Mouse (Mus musculus) heart, postnatal 0 days (tissue): ENCODE measurements around the gene Il10ra. TPM values are rescaled to one million over a fixed set of nuclear protein-coding genes. Genes with fewer than 3 reads are reported as not detected.
A peak's percentile ranks its signal among the peaks of the same experiment; 100 is the strongest.

Source experiments
- ATAC-seq: fragments of 200-750 bp; cut with Nextera tagmentation; 2 replicates; pipeline ENCODE4 v1.8.0; 2017; ENCODE audit warnings: low read depth, moderate number of reproducible peaks, moderate library complexity; ENCODE audit not compliant: insufficient read depth
- DNase-seq: peaks from one replicate; pipeline ENCODE4 v3.0.0-alpha.2; 2016; ENCODE audit warnings: low spot score
- H3K27ac ChIP-seq: fragments of 300-500 bp; sonication (generic); 2 replicates; pipeline ENCODE4 v1.5.1; 2014; ENCODE audit warnings: low read depth, mild to moderate bottlenecking
- H3K27me3 ChIP-seq: fragments of 300-500 bp; sonication (generic); 2 replicates; pipeline ENCODE4 v1.6.1; 2014; ENCODE audit warnings: low read length, mixed read lengths; ENCODE audit not compliant: control insufficient read depth, insufficient read depth
- H3K36me3 ChIP-seq: fragments of 300-500 bp; sonication (generic); replicated peaks from 2 replicates; pipeline ENCODE4 v1.6.1; 2014; ENCODE audit warnings: low read length, mixed read lengths; ENCODE audit not compliant: control insufficient read depth, insufficient read depth
- H3K4me1 ChIP-seq: fragments of 300-500 bp; sonication (generic); 2 replicates; pipeline ENCODE4 v1.6.1; 2014; ENCODE audit warnings: antibody characterized with exemption; ENCODE audit not compliant: control insufficient read depth, insufficient read depth
- H3K4me2 ChIP-seq: fragments of 300-500 bp; sonication (generic); 2 replicates; pipeline ENCODE4 v1.6.1; 2014; ENCODE audit warnings: low read depth, mild to moderate bottlenecking, low read length, moderate library complexity
- H3K4me3 ChIP-seq: fragments of 300-500 bp; sonication (generic); 2 replicates; pipeline ENCODE4 v1.5.1; 2014; ENCODE audit warnings: low read depth, low read length
- H3K9ac ChIP-seq: fragments of 300-500 bp; sonication (generic); replicated peaks from 2 replicates; pipeline ENCODE4 v1.6.1; 2014; ENCODE audit warnings: low read depth, low read length, mixed read lengths
- H3K9me3 ChIP-seq: fragments of 300-500 bp; sonication (generic); replicated peaks from 2 replicates; pipeline ENCODE4 v1.6.1; 2016; ENCODE audit warnings: low read length; ENCODE audit not compliant: control insufficient read depth
- CTCF ChIP-seq: IDR thresholded peaks from 2 replicates; pipeline ENCODE4 v1.5.1; 2016; ENCODE audit warnings: antibody characterized with exemption, control low read depth, low read depth
- EP300 ChIP-seq: IDR thresholded peaks from 2 replicates; pipeline ENCODE4 v1.6.1; 2016; ENCODE audit warnings: antibody characterized with exemption, low read depth
- WGBS: fragments of 180-500 bp; shearing (Covaris S2); extraction: QIAGEN DNeasy Blood & Tissue Kit; methylation state at CpG from one replicate; pipeline ENCODE4 v1.1.7; 2014; 5-methylcytosine and 5-hydroxymethylcytosine counted together
- polyA plus RNA-seq: library from polyadenylated mRNA; unstranded; fragments of >200 nt; fragmentation: Nextera tagmentation; extraction: Ambion mirVana; gene quantifications from 2 replicates; pipeline ENCODE4 v1.2.1, GENCODE M21; 2015
- total RNA-seq: library from RNA; depleted of rRNA; stranded (reverse); fragments of >200 nt; gene quantifications from 2 replicates; pipeline ENCODE4 v1.2.3, GENCODE M21; 2014; ENCODE audit warnings: low replicate concordance

Il10ra gene
- total and polyA plus RNA-seq, 2 experiments from 2014 or later: 0.60 to 2.5 TPM

GRCm38 (mm10) chr9:45272213-45272612 is 3.3 kb upstream of the Il10ra start:
- 40% methylated on average over 5 of the region's 5 CpGs for WGBS
- Histone ChIP-seq H3K4me2 (no peak overlapping the region), H3K36me3 (no peaks in the 10 kb centered on the region), H3K9ac (no peak overlapping the region), H3K27ac (no peak overlapping the region), H3K4me3 (no peak overlapping the region), H3K4me1 (no peaks in the 10 kb centered on the region; the same call in 1 of the 2 replicates), H3K9me3 (no peaks in the 10 kb centered on the region), H3K27me3 (peaks cover 39% of the 10 kb centered on the region)
- DNase-seq: no peak
- ATAC-seq: no peak
- TF ChIP-seq CTCF (no peak), EP300 (no peak)

DNA sequence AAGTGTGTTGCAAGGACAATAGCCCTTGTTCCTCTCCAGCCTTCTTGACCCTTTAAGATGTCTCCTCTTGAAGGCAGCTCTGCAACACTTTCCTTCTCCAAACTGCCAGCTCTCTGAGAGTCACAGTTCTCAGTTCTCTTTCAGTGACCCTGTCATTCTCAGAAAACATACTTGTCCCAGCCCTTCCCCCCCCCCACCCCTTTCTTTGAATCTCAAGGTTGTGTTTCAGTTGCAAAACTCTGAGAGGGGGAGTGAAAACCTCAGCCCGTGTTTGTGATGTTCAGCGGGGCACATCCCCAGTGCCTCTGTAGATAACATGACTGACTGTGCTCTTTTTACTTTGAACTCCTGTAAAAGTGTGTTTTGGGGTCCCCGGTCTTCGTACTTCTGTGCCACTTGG is 870 bp downstream of the Il10ra start:
- TF ChIP-seq EP300: no peak
- no peak for TF ChIP-seq CTCF
- Histone ChIP-seq H3K4me1 (no peaks in the 10 kb centered on the region; the same call in 1 of the 2 replicates), H3K4me3 (peak overlapping the region; percentile 23; the same call in 1 of the 2 replicates), H3K27me3 (peaks cover 42% of the 10 kb centered on the region), H3K4me2 (peak overlapping the region; percentile 45; the same call in 1 of the 2 replicates), H3K9ac (no peak overlapping the region), H3K9me3 (no peaks in the 10 kb centered on the region), H3K36me3 (no peaks in the 10 kb centered on the region), H3K27ac (no peak overlapping the region)
- 62% methylated on average over 4 of the region's 4 CpGs for WGBS
- no peak for DNase-seq
- no peak for ATAC-seq

DNA sequence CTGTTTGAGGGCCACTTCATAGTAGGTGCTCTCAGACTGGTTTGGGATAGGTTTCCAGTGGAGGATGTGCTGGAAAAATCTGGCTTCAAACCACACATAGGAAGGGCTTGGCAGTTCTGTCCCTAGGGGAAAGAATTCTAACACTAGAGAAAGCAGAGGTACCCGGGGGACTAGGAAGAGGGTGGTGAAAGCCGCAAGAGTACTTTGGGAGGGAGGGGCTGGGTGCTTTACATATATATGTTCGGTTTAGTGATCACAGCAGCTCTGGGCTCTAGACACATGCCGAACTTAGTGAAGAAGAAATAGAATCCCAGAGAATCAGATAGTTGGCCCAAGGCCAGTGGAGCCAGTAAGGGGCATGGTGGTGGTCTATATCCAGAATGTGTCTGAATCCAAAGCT is 1.9 kb downstream of the Il10ra start:
- Histone ChIP-seq H3K9me3 (no peaks in the 10 kb centered on the region), H3K4me1 (no peaks in the 10 kb centered on the region; the same call in 1 of the 2 replicates), H3K9ac (no peak overlapping the region), H3K4me2 (no peak overlapping the region), H3K36me3 (no peaks in the 10 kb centered on the region), H3K27me3 (peaks cover 42% of the 10 kb centered on the region), H3K27ac (no peak overlapping the region), H3K4me3 (no peak overlapping the region)
- WGBS: 69% methylated on average over 4 of the region's 4 CpGs
- TF ChIP-seq CTCF: no peak
- no peak for TF ChIP-seq EP300
- DNase-seq: no peak
- no peak for ATAC-seq

DNA sequence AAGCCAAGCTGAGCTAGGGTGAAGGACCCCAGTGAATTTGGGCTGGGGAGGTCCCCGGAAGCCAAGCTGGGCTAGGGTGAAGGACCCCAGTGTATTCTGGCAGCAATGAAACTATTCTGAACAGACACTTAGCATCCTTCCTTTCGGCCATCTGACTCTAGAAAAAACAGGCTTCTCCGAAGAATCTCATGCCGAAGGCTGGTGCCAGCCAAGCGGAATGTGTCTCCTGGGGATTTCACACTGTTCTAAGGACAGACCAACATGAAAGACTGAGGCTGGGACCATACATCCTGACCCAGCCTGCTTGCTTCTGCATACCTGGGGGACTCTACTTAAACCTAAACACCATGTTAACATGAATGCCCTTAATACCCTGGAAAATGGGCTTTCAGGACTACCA is 7.1 kb downstream of the Il10ra start:
- TF ChIP-seq CTCF (no peak), EP300 (no peak)

GRCm38 (mm10) chr9:45261466-45261865 is 7.5 kb downstream of the Il10ra start:
- peak; percentile 6 for DNase-seq
- TF ChIP-seq CTCF (no peak), EP300 (no peak)

More for the DNA sequence above, 7.1 kb downstream of the Il10ra start:
- Histone ChIP-seq H3K4me2 (no peak overlapping the region), H3K4me1 (no peaks in the 10 kb centered on the region), H3K4me3 (no peak overlapping the region), H3K9me3 (no peaks in the 10 kb centered on the region), H3K36me3 (no peaks in the 10 kb centered on the region), H3K27me3 (no peaks in the 10 kb centered on the region), H3K27ac (no peak overlapping the region), H3K9ac (no peak overlapping the region)
- WGBS: 74% methylated on average over 5 of the region's 5 CpGs
- DNase-seq: no peak
- ATAC-seq: no peak

GRCm38 (mm10) chr9:45259065-45259464 is 9.9 kb downstream of the Il10ra start:
- Histone ChIP-seq H3K27ac (no peak overlapping the region), H3K4me3 (no peak overlapping the region), H3K27me3 (peaks cover 7% of the 10 kb centered on the region; the same call in 1 of the 2 replicates), H3K4me1 (no peaks in the 10 kb centered on the region), H3K9me3 (no peaks in the 10 kb centered on the region), H3K36me3 (no peaks in the 10 kb centered on the region), H3K9ac (no peak overlapping the region), H3K4me2 (no peak overlapping the region)
- WGBS: 75% methylated on average over 13 of the region's 13 CpGs
- TF ChIP-seq EP300: no peak
- no peak for TF ChIP-seq CTCF
- no peak for DNase-seq
- no peak for ATAC-seq

More at GRCm38 (mm10) chr9:45261466-45261865, 7.5 kb downstream of the Il10ra start:
- no peak for ATAC-seq
- Histone ChIP-seq H3K9me3 (no peaks in the 10 kb centered on the region), H3K9ac (no peak overlapping the region), H3K36me3 (no peaks in the 10 kb centered on the region), H3K27ac (no peak overlapping the region), H3K4me2 (no peak overlapping the region), H3K4me1 (no peaks in the 10 kb centered on the region), H3K4me3 (no peak overlapping the region), H3K27me3 (no peaks in the 10 kb centered on the region)
- 30% methylated on average over 4 of the region's 4 CpGs for WGBS
